Mouse (Mus musculus): ENCODE data around the gene Zbtb7b.

Zbtb7b gene

GRCm38 (mm10) chr3:89388901-89389740 is 5.5 kb downstream of the Zbtb7b start:
- DNase-seq, result peak; percentile 31

GRCm38 (mm10) chr3:89388134-89388881 is 6.3 kb downstream of the Zbtb7b start:
- DNase-seq, result peak; percentile 67

- peak; percentile 37 for DNase-seq
Measured at GRCm38 (mm10) chr3:89387632-89388031, 6.9 kb downstream of the Zbtb7b start.

- no peak for DNase-seq
Measured at GRCm38 (mm10) chr3:89386438-89387420, 7.8 kb downstream of the Zbtb7b start.

GRCm38 (mm10) chr3:89385451-89385850 is 9.1 kb downstream of the Zbtb7b start:
- no peak for DNase-seq

- DNase-seq, result no peak
Measured at GRCm38 (mm10) chr3:89384331-89385076, 10.1 kb downstream of the Zbtb7b start.

- DNase-seq, result no peak
Measured at GRCm38 (mm10) chr3:89383651-89384255, 10.8 kb downstream of the Zbtb7b start.

- DNase-seq, result no peak
Measured at GRCm38 (mm10) chr3:89382950-89383349, 11.6 kb downstream of the Zbtb7b start.

GRCm38 (mm10) chr3:89382033-89382882 is 12.3 kb downstream of the Zbtb7b start:
- no peak for DNase-seq

GRCm38 (mm10) chr3:89381233-89381632 is 13.3 kb downstream of the Zbtb7b start:
- no peak for DNase-seq

- DNase-seq, result no peak
Measured at GRCm38 (mm10) chr3:89380711-89381110, 13.9 kb downstream of the Zbtb7b start.

- no peak for DNase-seq
Measured at GRCm38 (mm10) chr3:89380291-89380690, 14.3 kb downstream of the Zbtb7b start.

GRCm38 (mm10) chr3:89379388-89380131 is 15.0 kb downstream of the Zbtb7b start:
- no peak for DNase-seq

GRCm38 (mm10) chr3:89378394-89379067 is 16.0 kb downstream of the Zbtb7b start:
- DNase-seq, result peak; percentile 71

GRCm38 (mm10) chr3:89377831-89378230 is 16.7 kb downstream of the Zbtb7b start:
- DNase-seq, result no peak

- no peak for DNase-seq
Measured at GRCm38 (mm10) chr3:89373581-89374231, 20.9 kb downstream of the Zbtb7b start.

- DNase-seq, result no peak
Measured at GRCm38 (mm10) chr3:89367338-89367737, 27.2 kb downstream of the Zbtb7b start.
